Mouse (Mus musculus) myocyte (in vitro differentiated cells): ENCODE measurements at regions not wholly inside any gene's neighbourhood (a gene's known extent, or its start where the extent isn't known, plus 50 kb on each side); places are given as distances from the start of the nearest gene placed in this dataset.

Source experiments
- CEBPB ChIP-seq: IDR thresholded peaks from 2 replicates; pipeline ENCODE4 v1.6.1; 2011; ENCODE audit warnings: mild to moderate bottlenecking, moderate library complexity; ENCODE audit not compliant: poor library complexity, insufficient read depth, severe bottlenecking
- E2F4 ChIP-seq: IDR thresholded peaks from one replicate; pipeline ENCODE4 v1.6.1; 2011; ENCODE audit warnings: mild to moderate bottlenecking, control low read depth, moderate library complexity; ENCODE audit not compliant: insufficient read depth
- MAX ChIP-seq: IDR thresholded peaks from one replicate; pipeline ENCODE4 v1.6.1; 2011; ENCODE audit warnings: low read depth, mild to moderate bottlenecking, control low read depth
- MYOD1 ChIP-seq, 3 experiments: IDR thresholded peaks; one replicate each; pipeline ENCODE4 v1.6.1; 2011; ENCODE audit warnings: control low read depth in 2 of 3, low read depth in 2 of 3, mild to moderate bottlenecking in 2 of 3, moderate library complexity in 1 of 3; ENCODE audit not compliant: insufficient read length in 2 of 3, control insufficient read depth in 1 of 3
- MYOG ChIP-seq, 3 experiments: IDR thresholded peaks; one replicate each; pipeline ENCODE4 v1.6.1; 2011; ENCODE audit warnings: control low read depth in 2 of 3, low read depth in 2 of 3, mild to moderate bottlenecking in 2 of 3; ENCODE audit not compliant: insufficient read length in 2 of 3, control insufficient read depth in 1 of 3, insufficient read depth in 1 of 3
- POLR2A ChIP-seq: IDR thresholded peaks from one replicate; pipeline ENCODE4 v1.6.1; 2011; ENCODE audit warnings: low read depth, mild to moderate bottlenecking, control low read depth, moderate library complexity; ENCODE audit not compliant: insufficient read length
- POLR2AphosphoS2 ChIP-seq: IDR thresholded peaks from one replicate; pipeline ENCODE4 v1.6.1; 2011; ENCODE audit warnings: low read depth, control low read depth; ENCODE audit not compliant: insufficient read length
- REST ChIP-seq: IDR thresholded peaks from one replicate; pipeline ENCODE4 v1.6.1; 2011; ENCODE audit warnings: mild to moderate bottlenecking, control low read depth, moderate library complexity; ENCODE audit not compliant: insufficient read depth, insufficient read length
- SRF ChIP-seq: IDR thresholded peaks from one replicate; pipeline ENCODE4 v1.6.1; 2011; ENCODE audit warnings: low read depth; ENCODE audit not compliant: control insufficient read depth, insufficient read length
- TCF12 ChIP-seq: IDR thresholded peaks from one replicate; pipeline ENCODE4 v1.6.1; 2011; ENCODE audit warnings: mild to moderate bottlenecking, control low read depth; ENCODE audit not compliant: poor library complexity, insufficient read depth, severe bottlenecking
- TCF3 ChIP-seq: IDR thresholded peaks from one replicate; pipeline ENCODE4 v1.6.1; 2011; ENCODE audit warnings: low read depth, control low read depth; ENCODE audit not compliant: insufficient read length
- USF1 ChIP-seq: IDR thresholded peaks from one replicate; pipeline ENCODE4 v1.6.1; 2011; ENCODE audit warnings: low read depth, mild to moderate bottlenecking, control low read depth, moderate library complexity

DNA sequence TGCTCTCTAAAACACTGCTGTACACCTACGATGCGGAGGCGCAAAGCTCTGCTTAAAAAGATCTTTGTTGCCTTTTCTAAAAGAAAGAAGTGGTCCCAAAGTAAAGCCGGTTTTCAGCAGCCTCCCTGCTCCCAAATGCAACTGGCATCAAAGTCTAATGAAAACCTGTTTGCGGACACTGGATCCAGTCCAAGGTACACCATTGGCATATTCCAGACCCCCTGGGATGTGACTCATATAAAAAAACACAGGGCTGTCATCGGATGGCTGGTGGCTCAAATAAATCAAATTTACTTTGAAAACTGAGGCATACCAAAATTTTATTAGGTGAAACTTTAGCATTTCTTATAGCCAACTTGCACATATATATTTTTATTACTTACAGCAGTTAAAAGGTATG is 134.2 kb upstream of the Tbx18 start:
- TF ChIP-seq POLR2A (no peak), MYOD1 (IDR thresholded peaks at IDR 0.05; ENCODE audit: control insufficient read depth in 1 of 3, insufficient read length in 2 of 3, low read depth in 2 of 3) (no peak), MAX (no peak), USF1 (no peak), POLR2AphosphoS2 (no peak), E2F4 (no peak), TCF12 (no peak), CEBPB (no peak), SRF (no peak), MYOG (IDR thresholded peaks at IDR 0.05; ENCODE audit: control insufficient read depth in 1 of 3, insufficient read depth in 1 of 3, insufficient read length in 2 of 3, low read depth in 2 of 3) (no peak), TCF3 (no peak), REST (no peak)
